Mouse (Mus musculus): Measurements from ENCODE around the gene Arsk.

Gene Arsk

GRCm38 (mm10) chr13:76098493-76099303, at the start of gene Arsk, which contains the start of gene Ttc37:
Arsk (minus strand) TSS chr13:76098660.
Ttc37 (plus strand) TSS chr13:76098734.
- peak; percentile 96 for DNase-seq

- DNase-seq: no peak
Measured at GRCm38 (mm10) chr13:76141117-76141808, 42.8 kb upstream of the Arsk start.

- no peak for DNase-seq
Measured at GRCm38 (mm10) chr13:76138862-76139261, 40.4 kb upstream of the Arsk start.

- DNase-seq: no peak
Measured at GRCm38 (mm10) chr13:76132415-76132814, 34.0 kb upstream of the Arsk start.

- no peak for DNase-seq
Measured at GRCm38 (mm10) chr13:76128799-76129198, 30.3 kb upstream of the Arsk start.

GRCm38 (mm10) chr13:76109069-76109824, 10.8 kb upstream of the Arsk start:
- DNase-seq: no peak

GRCm38 (mm10) chr13:76101989-76102388, 3.5 kb upstream of the Arsk start:
- DNase-seq: no peak

- DNase-seq: no peak
Measured at GRCm38 (mm10) chr13:76098116-76098492, 356 bp downstream of the Arsk start.

GRCm38 (mm10) chr13:76074323-76074722, 24.1 kb downstream of the Arsk start:
- no peak for DNase-seq

- DNase-seq: no peak
Measured at GRCm38 (mm10) chr13:76064363-76064945, 34.0 kb downstream of the Arsk start.

GRCm38 (mm10) chr13:76063548-76063947, 34.9 kb downstream of the Arsk start:
- DNase-seq: no peak

GRCm38 (mm10) chr13:76062569-76062968, 35.9 kb downstream of the Arsk start:
- DNase-seq: no peak

- no peak for DNase-seq
Measured at GRCm38 (mm10) chr13:76062126-76062525, 36.3 kb downstream of the Arsk start.

- DNase-seq: no peak
Measured at GRCm38 (mm10) chr13:76059591-76059990, 38.9 kb downstream of the Arsk start.

- no peak for DNase-seq
Measured at GRCm38 (mm10) chr13:76057267-76058069, 41.0 kb downstream of the Arsk start.

- peak; percentile 21 for DNase-seq
Measured at GRCm38 (mm10) chr13:76056896-76057266, 41.6 kb downstream of the Arsk start, which contains the start of gene Gpr150. Gpr150 (minus strand) TSS chr13:76056996.

- DNase-seq: peak; percentile 91
Measured at GRCm38 (mm10) chr13:76056261-76056724, 42.2 kb downstream of the Arsk start.

GRCm38 (mm10) chr13:76055391-76056232, 42.8 kb downstream of the Arsk start:
- DNase-seq: peak; percentile 83

- no peak for DNase-seq
Measured at GRCm38 (mm10) chr13:76044971-76045370, 53.5 kb downstream of the Arsk start.

GRCm38 (mm10) chr13:76042455-76042854, 56.0 kb downstream of the Arsk start:
- DNase-seq: no peak

GRCm38 (mm10) chr13:76024588-76024987, 73.9 kb downstream of the Arsk start:
- no peak for DNase-seq
